Mouse (Mus musculus) ovary, adult 18-20 months (tissue): ENCODE measurements around the gene Lyrm1.
A peak's percentile ranks its signal among the peaks of the same experiment; 100 is the strongest.

Experiments used
- DNase-seq: peaks from one replicate; pipeline ENCODE4 v3.0.0; 2022; ENCODE audit warnings: low spot score, mixed read lengths

The Lyrm1 gene

GRCm38 (mm10) chr7:119892198-119892597 lies 3.5 kb upstream of the Lyrm1 start:
- no peak for DNase-seq

DNA sequence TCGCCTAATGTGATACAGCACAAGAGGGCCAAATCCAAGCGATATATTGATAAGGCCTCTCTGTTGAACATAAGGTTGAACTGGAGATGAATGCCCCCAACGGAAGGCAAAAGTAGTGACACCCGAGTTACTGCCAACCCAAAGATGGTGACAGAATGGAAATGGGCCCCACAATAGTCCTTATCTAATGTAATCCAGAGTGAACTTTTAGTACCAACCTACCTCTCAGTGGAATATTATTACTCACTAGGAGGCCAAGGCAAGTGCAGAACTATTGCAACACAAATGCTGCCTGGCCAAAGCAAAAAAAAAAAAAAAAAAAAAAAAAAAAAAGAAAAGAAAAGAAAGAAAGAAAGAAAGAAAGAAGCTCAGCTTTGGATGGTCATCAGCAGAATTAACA lies 2.9 kb upstream of the Lyrm1 start:
- no peak for DNase-seq

DNA sequence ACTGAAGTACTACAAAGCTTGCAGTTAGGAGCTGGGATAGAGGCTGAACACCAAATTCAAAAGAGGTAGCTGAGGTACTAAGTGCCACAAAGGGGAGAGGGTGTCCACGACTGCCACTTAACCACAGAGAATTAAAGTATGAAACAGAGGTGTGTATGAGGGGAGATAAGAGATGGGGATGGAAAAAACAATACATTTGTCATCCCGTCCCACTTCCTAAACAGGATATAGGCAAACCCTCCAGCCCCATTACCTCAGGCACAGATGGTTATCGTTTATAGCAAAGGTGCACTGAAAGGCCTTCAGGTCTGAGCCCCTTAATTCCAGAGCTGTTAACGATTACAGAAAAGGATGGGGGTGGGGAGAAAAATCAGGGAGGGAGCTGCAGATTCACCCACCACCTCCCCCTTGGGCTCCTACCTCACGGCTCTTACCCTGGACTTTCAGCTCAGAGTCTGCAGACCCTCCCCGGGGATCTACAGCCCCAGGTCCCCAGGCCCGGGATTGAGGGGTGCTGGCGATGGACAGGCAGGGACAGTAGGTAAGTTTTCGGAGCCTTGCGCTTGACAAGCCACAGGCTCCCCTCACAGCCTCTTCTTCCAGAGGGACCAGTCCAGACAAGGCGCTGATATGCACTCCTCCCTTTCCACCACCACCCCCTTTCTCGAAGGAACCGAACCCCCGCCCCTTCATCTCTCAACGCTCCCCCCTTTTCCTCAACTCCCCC lies 680 bp upstream of the Lyrm1 start:
- DNase-seq: no peak

DNA sequence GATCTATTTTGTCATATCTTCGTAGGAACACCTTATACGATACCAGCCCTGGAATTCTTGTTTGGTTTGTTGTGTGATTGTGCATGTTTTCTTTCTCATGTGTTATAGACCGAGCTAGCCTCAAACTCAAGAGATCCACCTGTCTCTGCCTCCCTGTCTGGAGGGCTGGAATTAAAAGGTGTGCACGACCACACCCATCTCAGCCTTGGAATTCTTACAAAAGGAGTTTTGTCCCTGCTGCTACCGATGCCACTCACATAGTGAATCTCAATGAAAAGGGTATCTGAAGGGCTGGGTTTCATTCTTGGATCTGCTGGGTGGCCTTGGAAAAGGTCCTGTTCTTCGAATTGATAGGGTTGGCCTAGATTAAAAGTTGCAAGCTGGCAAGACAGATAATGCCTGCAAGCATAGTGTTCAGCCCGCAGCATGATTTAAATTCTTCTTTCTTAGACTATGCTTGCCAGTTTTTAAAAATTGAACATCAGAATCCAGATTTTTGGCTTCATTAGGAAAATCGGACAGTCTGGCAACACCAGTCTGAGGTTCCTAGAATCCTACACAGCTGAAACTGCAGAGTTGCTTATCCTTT lies 2.0 kb downstream of the Lyrm1 start:
- peak; percentile 12 for DNase-seq

DNA sequence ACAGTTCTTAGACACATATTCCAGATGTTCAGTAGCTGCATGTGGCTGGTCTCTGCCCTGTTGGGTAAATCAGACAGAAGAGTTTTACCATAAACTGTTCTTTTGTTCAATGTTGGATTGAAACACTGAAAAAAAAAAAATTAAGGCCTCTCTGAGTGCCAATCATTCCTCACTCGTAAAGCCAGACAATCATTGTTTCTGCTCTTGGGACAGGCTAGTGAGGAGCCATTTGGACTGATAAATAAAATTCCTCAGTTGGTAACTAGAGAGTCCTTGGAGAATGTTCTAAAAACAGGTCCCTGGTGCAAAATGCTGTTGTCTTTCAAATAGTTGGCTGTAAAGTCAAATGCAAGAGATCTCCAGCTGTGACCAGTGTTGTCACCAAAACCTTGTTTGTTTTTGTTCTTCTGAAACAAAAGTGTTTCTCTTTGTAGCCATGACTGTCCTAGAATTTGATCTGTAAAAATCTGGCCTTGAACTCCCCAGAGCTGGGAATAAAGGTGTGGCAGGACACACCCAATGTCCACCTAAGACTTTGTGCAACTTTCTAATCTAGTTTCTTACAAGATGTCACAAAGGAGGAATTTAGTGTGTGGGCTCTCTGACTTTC lies 2.7 kb downstream of the Lyrm1 start:
- no peak for DNase-seq

DNA sequence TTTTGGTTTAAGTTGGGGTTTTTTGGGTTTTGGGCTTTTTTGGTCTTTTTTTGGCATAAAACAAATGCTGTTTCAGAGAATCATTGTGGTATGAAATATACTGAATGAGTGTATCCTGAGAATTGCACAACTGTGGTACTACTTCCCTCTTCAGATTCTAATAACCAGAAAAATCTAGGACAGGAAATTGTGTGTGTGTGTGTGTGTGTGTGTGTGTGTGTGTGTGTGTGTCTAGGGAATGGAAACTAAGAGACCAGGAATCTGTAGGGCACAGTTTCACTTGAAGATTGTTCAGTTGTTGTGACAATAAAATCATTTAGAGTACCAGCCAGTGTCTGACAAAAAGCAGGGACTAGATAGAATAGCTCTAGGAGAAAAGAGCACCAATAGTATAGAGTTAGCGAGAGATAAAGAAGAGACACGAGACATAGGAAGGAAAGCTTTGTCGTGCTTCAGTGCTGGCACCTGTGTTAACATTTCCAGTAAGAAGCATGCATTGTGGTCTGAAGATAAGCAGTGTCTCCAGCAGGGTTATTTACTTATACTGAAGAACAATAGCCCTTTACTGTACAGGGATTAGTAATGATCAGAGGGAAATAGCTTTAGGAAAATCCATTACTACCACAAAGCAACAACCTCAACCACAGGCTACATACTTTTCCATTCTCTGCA lies 3.9 kb downstream of the Lyrm1 start:
- DNase-seq: no peak

GRCm38 (mm10) chr7:119906523-119907215 lies 11.0 kb downstream of the Lyrm1 start:
- DNase-seq: no peak

- DNase-seq: no peak
Observed at GRCm38 (mm10) chr7:119911727-119912126, 16.1 kb downstream of the Lyrm1 start.

- no peak for DNase-seq
Observed at GRCm38 (mm10) chr7:119920457-119920856, 24.8 kb downstream of the Lyrm1 start.

DNA sequence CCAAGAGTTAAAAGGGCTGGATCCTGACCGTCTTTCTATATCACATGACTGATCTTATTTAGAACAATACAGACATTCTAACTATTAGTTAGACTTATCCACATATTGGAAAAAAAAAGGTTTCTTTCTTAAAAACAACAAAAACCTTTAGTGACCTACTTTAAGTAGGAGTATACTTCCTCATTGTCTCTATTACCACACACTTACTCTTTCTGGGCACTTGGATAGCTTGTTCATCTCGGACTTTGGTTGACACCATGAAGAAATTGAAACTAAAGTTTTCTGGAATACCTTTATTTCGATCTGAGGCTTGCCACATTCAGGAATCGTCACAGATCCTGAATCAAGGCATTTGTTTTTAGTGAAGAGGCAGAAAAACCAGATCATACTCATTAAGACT lies 25.4 kb downstream of the Lyrm1 start:
- no peak for DNase-seq

DNA sequence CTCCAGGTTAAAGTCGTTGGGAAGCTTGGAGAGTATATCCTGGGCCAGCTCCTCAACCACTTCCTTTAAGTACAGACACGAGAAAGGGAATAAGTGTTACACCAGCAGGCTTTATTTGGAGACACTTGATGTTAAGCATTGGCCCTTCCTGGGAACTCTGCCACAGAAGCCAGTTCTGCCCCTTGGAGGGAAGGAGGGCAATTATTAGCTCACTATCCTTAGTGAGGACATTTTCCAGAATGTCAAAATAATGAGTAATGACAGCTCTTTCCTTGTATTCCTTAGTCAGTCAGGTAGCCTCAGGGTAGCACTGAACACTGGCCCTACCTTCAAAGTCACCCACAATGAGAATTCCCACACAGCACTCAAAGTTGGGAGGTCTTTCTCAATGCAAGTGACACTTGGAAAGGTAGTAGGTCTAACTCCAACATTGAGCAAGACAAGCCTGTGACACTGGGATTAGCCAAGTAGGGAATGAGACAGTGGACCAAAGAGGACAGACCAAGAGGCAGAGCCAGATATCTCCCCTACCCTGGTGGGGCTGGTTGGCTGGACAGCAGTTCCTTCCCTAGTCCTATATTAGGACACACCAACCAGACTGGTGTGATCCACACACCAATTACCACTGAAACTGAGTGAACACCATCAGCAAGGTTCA lies 33.3 kb downstream of the Lyrm1 start:
- no peak for DNase-seq

- no peak for DNase-seq
Observed at GRCm38 (mm10) chr7:119936321-119936720, 40.7 kb downstream of the Lyrm1 start.

DNA sequence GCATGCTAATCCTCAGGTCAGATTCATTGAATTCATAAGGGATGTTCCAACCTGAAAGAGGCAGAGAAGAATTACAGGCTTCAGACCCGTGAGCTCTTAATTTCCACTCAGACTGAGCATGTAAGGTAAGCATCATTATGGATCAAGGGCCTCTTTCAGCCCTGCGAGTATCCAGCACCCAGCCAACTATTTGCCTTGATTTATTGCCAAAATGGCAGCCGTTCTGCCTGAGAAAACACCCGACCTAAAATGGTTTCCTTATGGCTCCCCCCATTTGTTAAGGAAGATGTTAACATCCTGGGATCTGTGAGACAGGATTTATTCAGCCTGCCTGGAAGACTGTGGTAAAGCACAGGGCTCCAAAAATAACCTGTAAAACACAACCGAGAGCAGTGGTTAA lies 41.4 kb downstream of the Lyrm1 start:
- no peak for DNase-seq

DNA sequence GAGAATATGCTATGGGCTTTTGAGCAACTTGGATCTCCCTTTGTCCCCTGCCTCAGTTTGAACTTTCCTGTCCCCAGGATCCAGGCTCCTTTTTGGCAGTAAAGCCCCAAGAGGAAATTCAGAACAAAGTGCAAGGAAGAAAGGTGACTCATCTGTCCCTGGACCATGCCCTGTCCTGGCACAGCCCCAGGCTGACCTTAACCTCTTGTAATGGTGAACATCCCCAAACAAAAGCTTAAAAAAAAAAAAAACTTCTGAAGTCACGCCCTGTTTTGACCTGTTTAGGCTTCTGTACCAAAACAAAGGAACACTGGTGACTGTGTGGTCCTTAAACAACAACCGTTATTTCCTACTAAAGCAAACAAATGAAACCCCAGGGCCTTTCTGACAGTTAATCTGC lies 45.9 kb downstream of the Lyrm1 start:
- no peak for DNase-seq

- DNase-seq: no peak
Observed at GRCm38 (mm10) chr7:119954047-119954446, 58.4 kb downstream of the Lyrm1 start.

DNA sequence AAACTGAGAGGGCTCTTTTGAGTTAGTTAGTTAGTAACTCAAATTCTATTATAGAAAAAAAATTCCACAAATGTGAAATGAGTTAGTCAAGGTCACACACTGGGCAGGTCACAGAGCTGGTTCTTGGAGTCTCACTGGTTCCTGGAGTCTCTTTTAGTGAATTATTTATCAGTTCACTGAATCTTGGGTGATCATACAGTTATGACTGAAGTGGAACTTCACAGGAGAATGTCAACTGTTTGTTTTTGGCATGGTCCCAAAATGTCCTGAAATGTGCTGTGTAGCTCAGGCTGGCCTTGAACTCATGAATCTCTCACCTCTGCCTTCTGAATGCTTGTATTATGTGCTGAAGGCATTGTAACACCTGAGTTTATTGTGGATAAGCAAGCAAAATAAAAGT lies 61.8 kb downstream of the Lyrm1 start:
- DNase-seq: no peak

GRCm38 (mm10) chr7:119959091-119959490 lies 63.4 kb downstream of the Lyrm1 start:
- no peak for DNase-seq

GRCm38 (mm10) chr7:119959491-119959890 lies 63.8 kb downstream of the Lyrm1 start:
- DNase-seq: no peak

DNA sequence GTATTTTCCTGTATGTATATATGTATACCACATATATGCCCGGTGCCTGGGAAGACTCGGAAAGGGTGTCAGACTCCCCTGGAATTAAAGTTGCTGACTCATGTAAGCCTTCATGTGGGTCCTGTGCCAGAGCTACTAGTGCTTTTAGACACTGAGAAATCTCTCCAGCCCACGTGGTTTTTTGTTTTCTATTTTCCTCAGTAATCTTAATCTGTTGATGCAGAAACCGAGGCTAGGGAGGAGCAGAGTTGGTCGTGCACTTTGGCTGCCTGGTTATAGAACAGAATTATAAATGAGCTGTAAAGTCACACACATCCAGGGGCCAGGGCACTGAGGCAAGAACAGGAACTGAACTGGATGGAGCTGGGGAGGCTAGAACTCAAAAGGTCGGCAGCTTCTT lies 64.3 kb downstream of the Lyrm1 start:
- peak; percentile 18 for DNase-seq

GRCm38 (mm10) chr7:119960546-119960945 lies 64.9 kb downstream of the Lyrm1 start:
- no peak for DNase-seq

DNA sequence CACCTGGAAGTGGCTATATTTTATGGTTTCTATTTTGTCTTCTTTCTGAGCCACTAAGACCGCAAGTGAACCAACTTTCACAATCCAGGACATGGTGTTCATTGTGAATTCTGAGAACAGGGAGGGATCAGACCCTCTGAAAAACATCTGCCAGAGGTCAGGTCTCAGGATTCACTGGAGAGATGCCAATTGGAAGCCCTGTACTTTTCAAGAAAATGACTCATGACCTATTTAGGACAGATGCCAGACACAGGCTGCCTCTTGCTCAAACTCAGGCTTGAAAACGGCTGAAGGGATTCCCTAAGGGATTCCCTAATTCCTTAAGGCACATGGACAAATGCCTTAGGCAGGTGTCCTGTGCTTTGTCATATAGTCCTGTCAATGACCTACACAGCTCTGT lies 65.4 kb downstream of the Lyrm1 start:
- DNase-seq: peak; percentile 60

GRCm38 (mm10) chr7:119965205-119965604 lies 69.5 kb downstream of the Lyrm1 start:
- no peak for DNase-seq
